Mouse (Mus musculus): Measurements from ENCODE around the gene Fbxl17. TPM values are rescaled to one million over a fixed set of nuclear protein-coding genes. Genes with fewer than 3 reads are reported as not detected.

Gene Fbxl17
- polyA plus RNA-seq, 1 experiment from 2014 or later: 9.8 TPM

DNA sequence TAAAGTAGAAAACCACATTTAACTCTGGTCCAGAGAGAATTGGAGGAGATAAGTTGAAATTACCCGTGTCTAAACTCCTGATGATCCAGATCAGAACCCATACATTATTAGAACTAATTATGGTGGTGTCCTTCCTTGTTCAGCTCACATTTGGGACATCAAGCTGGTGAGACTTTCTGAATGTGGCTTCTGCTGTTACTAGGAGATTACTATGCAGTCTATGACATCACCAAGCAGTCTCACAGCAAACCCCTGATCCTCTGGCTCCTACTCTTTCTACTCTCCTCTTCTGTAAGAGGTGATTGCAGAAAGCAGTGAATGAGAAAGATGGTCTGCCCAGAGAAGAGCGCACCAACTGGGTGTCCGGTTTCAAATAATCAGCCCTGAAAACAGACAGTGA is 187.0 kb downstream of the Fbxl17 start:
- Histone ChIP-seq H3K27me3 (replicated peaks) (no peaks in the 10 kb centered on the region), H3K4me1 (no peaks in the 10 kb centered on the region), H3K9me3 (peaks cover 4% of the 10 kb centered on the region; the same call in 1 of the 2 replicates), H3K36me3 (no peaks in the 10 kb centered on the region), H3K27ac (no peak overlapping the region), H3K4me2 (replicated peaks) (no peak overlapping the region), H3K9ac (no peak overlapping the region), H3K4me3 (no peak overlapping the region)
- ATAC-seq (ENCODE audit: low FRiP score, low read depth): no peak
- 95% methylated on average over 3 of the region's 3 CpGs for WGBS

DNA sequence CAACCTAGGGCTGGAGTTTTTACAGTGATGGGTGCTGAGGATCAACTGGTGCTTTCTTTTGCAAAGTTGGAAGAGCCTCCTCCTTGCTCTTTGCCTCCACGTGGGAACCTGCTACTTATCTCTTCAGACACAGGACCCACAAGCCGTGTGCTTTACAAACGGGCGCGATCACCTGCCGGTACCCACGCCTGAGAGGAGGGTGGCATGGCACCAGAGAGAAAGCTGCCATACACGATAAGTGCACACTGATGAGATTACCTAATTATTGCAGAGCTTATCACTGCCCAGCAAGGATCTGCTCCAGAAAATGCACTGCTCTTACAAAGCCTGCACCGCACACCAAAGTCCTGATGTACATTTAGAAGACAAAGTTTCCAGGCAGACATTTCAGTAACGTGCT is 187.5 kb downstream of the Fbxl17 start:
- WGBS: 90% methylated on average over 10 of the region's 10 CpGs
- no peaks in the 10 kb centered on the region for H3K36me3 ChIP-seq
- no peaks in the 10 kb centered on the region for H3K4me1 ChIP-seq
- no peak overlapping the region for H3K9ac ChIP-seq
- no peak overlapping the region for H3K4me3 ChIP-seq
- peaks cover 4% of the 10 kb centered on the region; the same call in 1 of the 2 replicates for H3K9me3 ChIP-seq
- H3K27ac ChIP-seq: no peak overlapping the region
- no peak for ATAC-seq (ENCODE audit: low FRiP score, low read depth)
- no peak overlapping the region for H3K4me2 ChIP-seq (replicated peaks)
- no peaks in the 10 kb centered on the region for H3K27me3 ChIP-seq (replicated peaks)

DNA sequence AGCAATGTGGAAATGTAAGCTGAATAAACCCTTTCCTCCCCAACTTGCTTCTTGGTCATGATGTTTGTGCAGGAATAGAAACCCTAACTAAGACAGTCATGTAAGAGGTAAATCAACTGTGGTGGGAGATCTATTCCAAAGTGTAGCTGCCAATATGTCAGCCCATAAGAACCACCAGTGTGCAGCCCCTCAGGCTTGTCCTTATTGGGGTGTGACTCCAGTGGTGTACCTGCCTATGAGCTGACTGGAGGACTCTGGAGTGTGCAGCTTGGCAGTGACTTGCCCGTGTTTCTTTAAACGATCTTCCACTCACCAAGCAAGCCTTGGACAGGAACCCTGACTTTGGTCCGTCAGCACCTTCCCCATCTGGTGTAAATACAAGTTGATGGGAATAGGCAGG is 188.2 kb downstream of the Fbxl17 start:
- ATAC-seq (ENCODE audit: low FRiP score, low read depth): no peak
- WGBS: 86% methylated on average over 3 of the region's 3 CpGs
- Histone ChIP-seq H3K9ac (no peak overlapping the region), H3K36me3 (no peaks in the 10 kb centered on the region), H3K9me3 (peaks cover 4% of the 10 kb centered on the region; the same call in 1 of the 2 replicates), H3K4me3 (no peak overlapping the region), H3K27me3 (replicated peaks) (no peaks in the 10 kb centered on the region), H3K27ac (no peak overlapping the region), H3K4me1 (no peaks in the 10 kb centered on the region), H3K4me2 (replicated peaks) (no peak overlapping the region)

DNA sequence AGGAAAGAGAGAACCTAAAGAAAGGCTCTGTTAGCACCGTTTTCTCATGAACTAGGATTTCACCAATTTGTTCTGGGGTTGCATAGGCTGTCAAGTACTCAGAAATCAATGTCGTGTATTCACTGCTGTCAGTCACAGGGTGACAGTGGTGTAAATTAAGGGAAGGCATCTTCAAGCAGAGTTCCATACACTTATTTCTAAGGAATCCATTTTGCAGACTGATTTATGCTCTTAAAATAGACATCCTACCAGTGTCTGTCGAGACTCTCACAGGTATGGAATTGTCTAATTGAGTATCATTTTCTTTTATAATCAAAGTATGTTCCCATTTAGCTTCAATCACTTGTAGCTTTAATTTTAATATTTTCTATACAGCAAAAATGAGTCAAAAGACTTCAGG is 189.8 kb downstream of the Fbxl17 start:
- 70% methylated on average over 3 of the region's 3 CpGs for WGBS
- Histone ChIP-seq H3K9ac (no peak overlapping the region), H3K27ac (no peak overlapping the region), H3K9me3 (peaks cover 4% of the 10 kb centered on the region; the same call in 1 of the 2 replicates), H3K4me3 (no peak overlapping the region), H3K27me3 (replicated peaks) (no peaks in the 10 kb centered on the region), H3K36me3 (no peaks in the 10 kb centered on the region), H3K4me1 (no peaks in the 10 kb centered on the region), H3K4me2 (replicated peaks) (no peak overlapping the region)
- ATAC-seq (ENCODE audit: low FRiP score, low read depth): no peak

DNA sequence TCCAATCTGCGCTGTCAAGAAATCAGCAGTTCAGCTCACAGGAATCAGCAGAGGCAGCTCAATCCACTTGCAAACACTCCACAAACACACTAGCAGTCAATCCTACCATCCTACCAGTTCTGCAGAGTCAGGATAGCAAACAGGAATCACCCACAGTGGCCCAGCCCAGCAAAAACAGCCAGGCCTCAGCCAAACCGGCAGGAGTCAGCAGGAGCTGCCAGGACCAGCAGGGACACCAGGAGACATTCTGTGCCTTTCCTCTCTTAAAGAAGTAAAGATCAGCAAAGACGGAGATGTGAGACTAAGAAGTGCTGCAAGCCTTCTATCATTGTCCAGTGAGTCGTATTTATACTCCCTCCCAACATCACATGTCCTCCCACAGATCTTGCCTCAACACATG is 196.0 kb downstream of the Fbxl17 start:
- 63% methylated on average over 4 of the region's 4 CpGs for WGBS
- Histone ChIP-seq H3K27ac (no peak overlapping the region), H3K9ac (no peak overlapping the region), H3K4me3 (no peak overlapping the region), H3K27me3 (replicated peaks) (no peaks in the 10 kb centered on the region), H3K4me2 (replicated peaks) (no peak overlapping the region), H3K4me1 (peaks cover 4% of the 10 kb centered on the region), H3K36me3 (no peaks in the 10 kb centered on the region), H3K9me3 (no peaks in the 10 kb centered on the region)
- no peak for ATAC-seq (ENCODE audit: low FRiP score, low read depth)

DNA sequence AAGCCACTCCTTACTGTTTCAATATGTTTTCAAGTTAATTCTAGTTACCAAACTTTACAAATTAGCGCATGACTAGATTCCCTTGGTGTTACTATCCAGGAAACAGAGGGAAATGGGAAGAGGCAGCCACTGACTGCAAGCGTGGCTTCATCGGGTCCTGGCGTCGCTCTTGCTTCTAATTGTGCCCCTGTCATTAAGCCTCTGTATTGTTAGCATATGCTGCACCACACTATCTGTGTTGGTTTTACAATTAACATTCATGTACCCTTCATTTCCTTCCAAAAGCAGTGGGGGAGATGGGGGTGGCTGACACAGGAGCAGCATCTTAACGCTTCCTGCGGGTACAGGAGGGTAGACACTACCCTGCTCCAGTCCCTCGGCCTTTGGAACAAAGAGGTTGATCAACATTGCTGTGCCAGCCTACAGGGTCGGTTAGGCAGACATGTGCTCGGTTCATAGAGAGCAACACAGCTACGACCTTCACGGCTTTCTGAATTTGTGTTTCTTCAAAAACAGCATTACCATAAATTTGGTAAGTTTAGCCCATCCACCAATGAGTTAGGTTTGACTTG is 197.9 kb downstream of the Fbxl17 start:
- H3K9ac ChIP-seq: no peak overlapping the region
- H3K27ac ChIP-seq: no peak overlapping the region
- H3K4me2 ChIP-seq (replicated peaks): no peak overlapping the region
- peaks cover 4% of the 10 kb centered on the region for H3K4me1 ChIP-seq
- H3K4me3 ChIP-seq: no peak overlapping the region
- no peaks in the 10 kb centered on the region for H3K9me3 ChIP-seq
- H3K27me3 ChIP-seq (replicated peaks): no peaks in the 10 kb centered on the region
- no peaks in the 10 kb centered on the region for H3K36me3 ChIP-seq
- 59% methylated on average over 12 of the region's 12 CpGs for WGBS
- no peak for ATAC-seq (ENCODE audit: low FRiP score, low read depth)

DNA sequence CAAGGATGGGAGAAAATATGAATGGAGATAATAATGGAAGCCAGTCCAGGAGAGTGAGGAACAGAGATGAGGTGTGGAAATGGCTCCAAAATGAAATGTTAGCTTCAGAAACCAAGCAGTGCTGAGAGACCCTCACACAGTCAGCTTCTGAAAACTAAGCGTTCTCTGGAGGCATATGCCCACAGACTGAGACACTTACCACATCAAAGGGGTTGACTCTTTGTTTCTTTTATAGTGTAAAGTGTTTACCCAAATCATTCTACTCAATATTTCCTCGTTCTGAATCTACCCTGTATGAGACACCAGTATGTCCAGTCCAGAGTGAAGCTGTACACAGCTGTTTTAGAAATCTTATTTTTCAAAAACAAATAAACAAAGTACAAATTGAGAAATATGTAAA is 204.3 kb downstream of the Fbxl17 start:
- no peaks in the 10 kb centered on the region for H3K36me3 ChIP-seq
- H3K9ac ChIP-seq: no peak overlapping the region
- no peak overlapping the region for H3K27ac ChIP-seq
- H3K4me3 ChIP-seq: no peak overlapping the region
- H3K27me3 ChIP-seq (replicated peaks): no peaks in the 10 kb centered on the region
- peaks cover 6% of the 10 kb centered on the region for H3K4me1 ChIP-seq
- H3K4me2 ChIP-seq (replicated peaks): no peak overlapping the region
- no peaks in the 10 kb centered on the region for H3K9me3 ChIP-seq
- no peak for ATAC-seq (ENCODE audit: low FRiP score, low read depth)
- 45% methylated on average over 2 of the region's 2 CpGs for WGBS

DNA sequence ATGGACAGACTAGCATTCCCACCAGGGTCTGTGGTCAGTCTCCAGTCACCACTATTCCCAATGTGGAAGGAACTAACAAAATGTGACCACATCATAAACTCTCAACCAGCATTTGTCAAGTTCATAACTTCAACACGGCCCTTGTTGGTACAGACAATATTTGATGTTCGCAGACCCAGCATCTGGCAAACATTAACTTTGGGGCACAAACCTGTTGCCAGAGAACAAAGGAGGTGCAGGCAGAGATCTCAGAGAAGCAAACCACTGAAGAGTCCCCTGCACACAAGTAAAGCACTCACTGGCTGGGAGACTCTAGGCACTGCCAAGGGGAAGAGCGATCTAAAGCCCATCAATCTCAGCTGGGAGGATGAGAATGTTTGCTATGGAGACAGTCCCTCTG is 204.9 kb downstream of the Fbxl17 start:
- no peaks in the 10 kb centered on the region for H3K36me3 ChIP-seq
- no peaks in the 10 kb centered on the region for H3K27me3 ChIP-seq (replicated peaks)
- H3K4me2 ChIP-seq (replicated peaks): no peak overlapping the region
- WGBS: 48% methylated on average over 3 of the region's 3 CpGs
- H3K4me1 ChIP-seq: peaks cover 6% of the 10 kb centered on the region
- H3K9ac ChIP-seq: no peak overlapping the region
- no peak overlapping the region for H3K4me3 ChIP-seq
- H3K27ac ChIP-seq: no peak overlapping the region
- H3K9me3 ChIP-seq: no peaks in the 10 kb centered on the region
- no peak for ATAC-seq (ENCODE audit: low FRiP score, low read depth)

DNA sequence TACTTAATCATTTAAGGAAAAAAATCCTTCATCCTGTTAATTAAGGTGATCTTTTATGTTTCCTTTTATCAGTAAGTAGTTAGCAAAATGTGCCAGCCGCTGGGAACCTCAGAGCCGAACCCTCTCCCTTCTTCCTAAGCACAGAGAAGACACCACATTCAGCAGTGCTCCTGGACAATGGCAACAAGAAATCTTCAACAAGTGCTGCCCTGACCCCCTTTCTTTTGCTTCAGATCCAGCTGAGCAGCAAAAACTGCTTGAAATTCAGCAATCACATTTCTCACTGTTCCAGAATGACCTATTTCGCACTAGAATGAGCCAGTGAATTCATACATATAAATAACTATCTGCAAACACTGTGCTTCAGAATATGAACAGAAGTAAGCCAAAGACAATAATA is 205.8 kb downstream of the Fbxl17 start:
- ATAC-seq (ENCODE audit: low FRiP score, low read depth): no peak
- no peak overlapping the region for H3K4me2 ChIP-seq (replicated peaks)
- H3K27ac ChIP-seq: no peak overlapping the region
- H3K4me3 ChIP-seq: no peak overlapping the region
- H3K4me1 ChIP-seq: peaks cover 6% of the 10 kb centered on the region
- no peaks in the 10 kb centered on the region for H3K27me3 ChIP-seq (replicated peaks)
- no peak overlapping the region for H3K9ac ChIP-seq
- no peaks in the 10 kb centered on the region for H3K9me3 ChIP-seq
- no peaks in the 10 kb centered on the region for H3K36me3 ChIP-seq
- 28% methylated on average over 3 of the region's 3 CpGs for WGBS

DNA sequence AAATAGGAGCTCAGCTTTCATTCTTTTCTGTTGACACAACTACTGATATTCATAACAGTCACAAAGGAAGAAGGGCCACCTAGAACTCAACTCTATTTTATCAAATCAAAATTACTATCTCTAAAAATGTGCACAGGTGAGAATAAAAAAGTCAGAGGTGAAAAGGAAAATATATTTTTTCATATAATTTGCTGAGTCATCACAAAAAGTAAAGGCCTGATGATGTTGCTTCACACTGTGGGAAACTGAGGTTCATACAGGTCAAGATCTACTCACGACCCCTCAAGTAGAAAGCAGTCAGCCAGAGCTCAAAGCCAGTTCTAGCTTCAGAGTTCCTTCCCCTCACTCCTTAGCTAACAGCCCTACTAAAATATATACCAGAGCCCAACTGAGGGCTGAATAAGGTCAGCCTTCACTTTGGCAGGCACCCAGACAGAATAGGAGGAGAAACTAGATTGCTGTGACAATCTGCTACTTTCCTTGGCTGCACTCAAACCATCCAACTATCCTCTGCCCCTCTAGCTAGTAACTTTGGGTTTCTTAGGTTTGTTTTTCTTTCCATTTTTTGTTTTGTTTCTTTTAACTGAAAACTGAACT is 210.4 kb downstream of the Fbxl17 start:
- H3K9me3 ChIP-seq: no peaks in the 10 kb centered on the region
- no peak overlapping the region for H3K9ac ChIP-seq
- H3K4me3 ChIP-seq: no peak overlapping the region
- no peaks in the 10 kb centered on the region for H3K27me3 ChIP-seq (replicated peaks)
- H3K27ac ChIP-seq: no peak overlapping the region
- H3K36me3 ChIP-seq: no peaks in the 10 kb centered on the region
- 84% methylated on average over 1 of the region's 1 CpGs for WGBS
- H3K4me2 ChIP-seq (replicated peaks): no peak overlapping the region
- no peak for ATAC-seq (ENCODE audit: low FRiP score, low read depth)
- H3K4me1 ChIP-seq: no peaks in the 10 kb centered on the region

DNA sequence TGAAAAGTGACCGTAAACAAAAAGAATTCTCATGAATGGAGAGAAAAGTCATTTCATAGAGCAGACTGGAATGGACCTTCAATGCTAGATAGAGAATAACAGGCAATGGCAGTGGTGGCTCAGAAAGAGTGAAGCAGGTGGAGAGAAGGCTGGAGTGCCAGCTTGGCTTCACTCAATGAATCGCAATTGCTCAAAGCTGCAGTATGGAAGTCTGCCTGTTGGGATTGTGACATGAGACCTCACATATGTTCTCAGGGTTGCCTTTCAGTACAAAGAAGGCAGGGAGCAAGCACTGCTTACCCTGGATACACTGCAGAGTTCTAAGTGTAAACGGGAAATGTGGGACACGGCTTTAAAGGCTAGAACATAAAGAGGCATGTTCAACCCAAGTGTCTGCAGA is 211.0 kb downstream of the Fbxl17 start:
- Histone ChIP-seq H3K9me3 (no peaks in the 10 kb centered on the region), H3K27ac (no peak overlapping the region), H3K4me2 (replicated peaks) (no peak overlapping the region), H3K4me1 (no peaks in the 10 kb centered on the region), H3K27me3 (replicated peaks) (no peaks in the 10 kb centered on the region), H3K36me3 (no peaks in the 10 kb centered on the region), H3K4me3 (no peak overlapping the region), H3K9ac (no peak overlapping the region)
- WGBS: 92% methylated on average over 4 of the region's 4 CpGs
- ATAC-seq (ENCODE audit: low FRiP score, low read depth): no peak

DNA sequence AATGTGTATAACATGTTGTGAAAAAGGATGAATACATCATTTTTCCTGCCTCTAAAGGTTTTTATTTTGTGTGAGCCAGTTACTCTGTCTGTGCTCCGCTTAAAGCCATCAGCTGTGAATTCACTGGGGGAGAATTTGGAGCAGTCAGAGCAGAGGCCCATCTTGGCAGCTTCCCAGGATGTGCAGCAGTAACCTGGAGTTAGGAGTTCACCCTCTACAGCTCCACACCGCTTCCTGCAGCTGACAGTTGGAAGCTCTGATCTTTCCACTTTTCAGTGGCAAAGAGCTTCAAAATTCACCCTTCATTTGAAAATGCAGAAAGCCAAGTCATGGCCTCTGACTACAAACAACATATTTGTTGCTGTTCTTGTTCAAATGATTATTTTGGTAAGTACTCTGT is 212.4 kb downstream of the Fbxl17 start:
- ATAC-seq (ENCODE audit: low FRiP score, low read depth): no peak
- 66% methylated on average over 2 of the region's 2 CpGs for WGBS
- H3K4me3 ChIP-seq: no peak overlapping the region
- no peaks in the 10 kb centered on the region for H3K36me3 ChIP-seq
- no peak overlapping the region for H3K4me2 ChIP-seq (replicated peaks)
- no peaks in the 10 kb centered on the region for H3K27me3 ChIP-seq (replicated peaks)
- no peak overlapping the region for H3K27ac ChIP-seq
- H3K9me3 ChIP-seq: no peaks in the 10 kb centered on the region
- no peaks in the 10 kb centered on the region for H3K4me1 ChIP-seq
- no peak overlapping the region for H3K9ac ChIP-seq

DNA sequence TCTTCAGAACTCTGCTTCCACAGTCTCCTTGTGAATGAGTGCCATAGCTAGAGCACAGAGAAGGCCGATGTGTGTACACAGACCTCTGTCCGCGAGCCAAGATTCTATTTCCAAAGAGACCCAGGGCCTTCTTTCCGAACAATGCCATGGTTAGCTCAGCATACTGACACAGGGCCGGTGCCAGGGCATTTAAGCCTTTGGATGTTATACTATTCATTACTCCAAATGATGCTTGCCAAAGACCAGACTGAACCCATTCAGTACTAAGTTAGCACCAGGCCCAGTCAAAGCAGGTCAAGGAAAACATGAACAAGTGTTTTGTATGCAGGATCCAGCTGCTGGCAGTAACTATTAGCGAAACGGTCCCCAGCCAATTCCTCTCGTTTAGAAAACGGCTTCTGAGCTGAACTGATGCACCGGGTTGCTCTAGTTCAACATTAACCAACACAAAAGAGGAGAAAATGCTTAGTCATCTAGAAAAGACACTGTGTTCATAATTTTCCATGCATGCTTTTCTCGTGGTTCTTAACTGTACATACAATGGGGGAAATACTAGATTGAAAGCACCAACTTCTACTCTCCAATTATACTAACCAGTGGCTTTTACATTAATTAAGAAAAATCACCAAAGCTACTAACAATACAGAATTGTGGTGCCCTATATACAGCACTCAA is 214.4 kb downstream of the Fbxl17 start:
- no peak overlapping the region for H3K4me2 ChIP-seq (replicated peaks)
- no peaks in the 10 kb centered on the region for H3K27me3 ChIP-seq (replicated peaks)
- no peaks in the 10 kb centered on the region for H3K9me3 ChIP-seq
- no peak overlapping the region for H3K27ac ChIP-seq
- H3K36me3 ChIP-seq: no peaks in the 10 kb centered on the region
- H3K9ac ChIP-seq: no peak overlapping the region
- H3K4me3 ChIP-seq: no peak overlapping the region
- H3K4me1 ChIP-seq: no peaks in the 10 kb centered on the region
- 54% methylated on average over 11 of the region's 11 CpGs for WGBS
- ATAC-seq (ENCODE audit: low FRiP score, low read depth): peak; percentile 56; the same call in 1 of the 2 replicates
